Mouse (Mus musculus) spleen, postnatal 14 days (tissue): Measurements from ENCODE around the gene Sp6.

Source experiments
- DNase-seq, 2 experiments: peaks; one replicate each; pipeline ENCODE4 v3.0.0; 2021 to 2022; ENCODE audit warnings: low spot score in 2 of 2

The Sp6 gene

GRCm38 (mm10) chr11:97013121-97013670 lies at the start of gene Sp6:
Gene Sp6 (plus strand): TSS chr11:97013394.
- DNase-seq: no peak

DNA sequence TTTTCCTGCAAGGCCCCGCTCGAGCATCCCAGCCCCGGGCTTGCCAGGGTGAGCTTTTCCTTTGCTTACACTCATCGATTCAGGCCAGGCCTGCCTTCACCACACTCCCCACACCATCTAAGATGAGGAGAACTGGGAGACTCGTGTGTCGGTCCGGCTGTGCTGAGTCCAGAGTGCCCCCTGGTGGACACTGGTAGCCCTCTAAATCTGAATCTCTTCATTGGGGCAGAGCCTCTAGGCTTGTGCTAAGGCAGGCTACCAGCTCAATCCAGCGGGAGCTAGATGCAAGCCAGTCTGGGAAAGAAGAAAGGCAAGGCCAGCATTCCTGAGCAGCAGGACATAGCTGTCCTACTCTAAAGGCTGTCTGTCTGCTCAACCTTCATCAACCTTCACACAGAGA lies 49.6 kb upstream of the Sp6 start:
- peak; percentile 78 to 88 for DNase-seq

DNA sequence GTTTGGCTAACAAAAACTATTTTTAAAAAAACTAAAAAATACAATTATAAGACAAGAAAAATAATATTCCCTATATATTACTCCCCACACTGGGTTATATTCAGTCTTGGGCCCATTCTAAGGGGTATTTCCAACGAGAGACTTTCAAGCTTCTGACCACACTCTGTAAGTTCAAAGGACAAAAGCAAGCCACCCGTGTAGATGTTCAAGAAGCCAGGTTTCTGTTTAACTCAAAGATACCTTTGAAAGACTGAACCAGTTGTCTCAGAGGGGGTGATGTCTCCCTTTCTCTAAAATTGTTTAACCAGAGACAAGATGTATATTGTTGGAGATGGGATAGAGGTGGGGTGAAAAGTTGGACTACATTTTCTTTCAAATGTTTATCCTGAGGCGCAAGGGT lies 47.0 kb upstream of the Sp6 start:
- DNase-seq: no peak

- no peak for DNase-seq
Observed at GRCm38 (mm10) chr11:96966914-96967543, 46.2 kb upstream of the Sp6 start.

GRCm38 (mm10) chr11:96967544-96968269 lies 45.5 kb upstream of the Sp6 start:
- DNase-seq: no peak

DNA sequence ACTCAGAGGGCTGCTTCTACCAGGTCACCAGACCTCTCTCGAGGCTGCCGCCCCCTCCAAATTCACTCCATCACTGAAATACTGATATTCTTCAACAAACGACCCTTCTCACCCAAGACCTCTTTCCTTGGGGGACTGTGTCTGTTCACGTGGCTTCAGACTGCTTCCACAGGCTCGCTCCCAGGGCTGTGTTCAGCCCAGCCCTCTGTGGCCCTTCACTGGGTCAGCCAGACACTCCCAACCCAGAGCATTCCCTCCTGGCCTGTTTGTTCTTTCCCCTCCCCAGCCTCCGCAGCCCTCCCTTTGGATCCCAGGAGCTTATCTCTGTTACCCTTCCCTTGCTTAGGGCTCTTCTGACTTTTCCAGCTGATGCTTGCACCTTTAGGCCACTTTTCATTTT lies 44.7 kb upstream of the Sp6 start:
- DNase-seq: no peak

GRCm38 (mm10) chr11:96969280-96969722 lies 43.9 kb upstream of the Sp6 start:
- no peak for DNase-seq

GRCm38 (mm10) chr11:96969746-96970145 lies 43.4 kb upstream of the Sp6 start:
- DNase-seq: no peak

DNA sequence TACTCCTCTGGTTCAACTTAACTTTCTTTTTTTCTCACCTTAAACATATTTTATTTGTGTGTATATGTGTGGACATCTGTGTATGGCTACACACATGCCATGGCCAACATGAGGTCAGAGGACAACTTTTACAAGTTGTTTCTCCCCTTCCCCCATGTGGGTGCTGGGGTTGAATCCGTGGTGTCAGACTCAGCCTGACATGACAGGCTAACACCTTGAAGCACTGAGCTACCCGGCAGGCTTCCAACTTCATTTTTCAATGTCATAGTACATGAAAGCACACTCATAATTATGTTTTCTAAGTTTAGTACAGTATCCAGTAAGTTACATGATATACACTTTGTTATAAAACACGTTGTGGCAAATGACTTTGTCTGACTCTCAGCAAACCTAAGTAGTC lies 42.9 kb upstream of the Sp6 start:
- no peak for DNase-seq

DNA sequence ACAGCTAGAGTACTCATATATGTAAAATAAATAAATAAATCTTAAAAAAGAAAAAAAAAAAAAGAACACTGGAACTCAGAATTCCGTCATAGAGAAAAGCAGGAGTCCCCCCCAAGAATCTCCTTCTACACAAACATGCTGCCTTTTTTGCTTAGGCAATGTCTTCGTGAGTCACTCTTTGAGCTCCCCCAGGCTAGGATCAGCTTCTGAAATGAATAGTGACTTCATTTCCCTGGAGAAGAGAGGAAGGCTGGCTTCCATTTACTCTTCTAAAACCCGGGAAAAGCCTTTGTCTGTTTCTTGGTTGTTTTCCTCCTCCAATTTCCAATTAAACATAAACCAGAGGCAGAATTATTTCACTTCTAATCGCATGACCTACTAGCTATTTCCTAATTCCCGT lies 40.3 kb upstream of the Sp6 start:
- DNase-seq: no peak

DNA sequence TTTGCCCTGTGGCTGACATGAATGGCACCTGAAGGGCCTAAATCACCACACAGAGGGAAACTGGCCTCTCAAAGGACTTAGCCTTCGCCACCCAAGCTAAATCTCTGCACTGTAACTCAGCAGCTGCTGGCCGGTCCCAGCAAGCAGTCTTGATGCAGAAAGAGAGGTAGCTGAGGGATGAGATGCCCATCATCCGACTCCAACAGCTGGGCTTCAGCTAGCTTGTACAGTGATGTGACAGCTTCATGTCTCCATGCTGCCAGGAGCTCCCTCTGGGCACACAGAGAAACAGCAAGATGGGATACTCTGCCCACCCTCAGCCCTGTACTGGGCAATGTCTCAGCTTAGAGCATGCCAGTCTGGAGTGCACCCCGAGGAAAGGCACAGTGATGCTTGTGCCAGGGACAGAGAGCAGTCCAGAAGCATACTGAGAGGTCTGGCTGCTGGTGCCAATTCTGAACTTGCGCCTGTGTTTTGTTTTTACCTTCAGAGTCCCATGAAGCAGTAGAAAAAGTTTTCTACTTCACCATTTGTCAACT lies 39.7 kb upstream of the Sp6 start:
- DNase-seq: no peak

DNA sequence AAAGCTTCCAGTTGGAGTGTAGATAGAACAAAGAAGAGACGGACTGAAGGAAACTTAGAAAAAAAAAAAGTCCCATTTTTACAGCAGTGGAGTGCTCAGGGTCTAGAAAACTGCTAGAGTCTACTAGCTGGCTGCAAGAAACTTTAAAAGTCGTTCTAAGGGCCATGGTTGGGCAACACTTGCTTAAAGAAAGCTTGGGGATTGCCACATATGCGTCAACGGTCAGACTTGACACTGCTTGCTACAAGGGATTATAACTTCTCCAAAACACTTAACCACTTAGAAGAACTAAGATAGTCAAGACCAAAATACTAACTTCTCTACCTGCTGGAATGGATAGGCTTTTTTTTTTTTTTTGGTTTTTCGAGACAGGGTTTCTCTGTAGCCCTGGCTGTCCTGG lies 38.4 kb upstream of the Sp6 start:
- DNase-seq: no peak

DNA sequence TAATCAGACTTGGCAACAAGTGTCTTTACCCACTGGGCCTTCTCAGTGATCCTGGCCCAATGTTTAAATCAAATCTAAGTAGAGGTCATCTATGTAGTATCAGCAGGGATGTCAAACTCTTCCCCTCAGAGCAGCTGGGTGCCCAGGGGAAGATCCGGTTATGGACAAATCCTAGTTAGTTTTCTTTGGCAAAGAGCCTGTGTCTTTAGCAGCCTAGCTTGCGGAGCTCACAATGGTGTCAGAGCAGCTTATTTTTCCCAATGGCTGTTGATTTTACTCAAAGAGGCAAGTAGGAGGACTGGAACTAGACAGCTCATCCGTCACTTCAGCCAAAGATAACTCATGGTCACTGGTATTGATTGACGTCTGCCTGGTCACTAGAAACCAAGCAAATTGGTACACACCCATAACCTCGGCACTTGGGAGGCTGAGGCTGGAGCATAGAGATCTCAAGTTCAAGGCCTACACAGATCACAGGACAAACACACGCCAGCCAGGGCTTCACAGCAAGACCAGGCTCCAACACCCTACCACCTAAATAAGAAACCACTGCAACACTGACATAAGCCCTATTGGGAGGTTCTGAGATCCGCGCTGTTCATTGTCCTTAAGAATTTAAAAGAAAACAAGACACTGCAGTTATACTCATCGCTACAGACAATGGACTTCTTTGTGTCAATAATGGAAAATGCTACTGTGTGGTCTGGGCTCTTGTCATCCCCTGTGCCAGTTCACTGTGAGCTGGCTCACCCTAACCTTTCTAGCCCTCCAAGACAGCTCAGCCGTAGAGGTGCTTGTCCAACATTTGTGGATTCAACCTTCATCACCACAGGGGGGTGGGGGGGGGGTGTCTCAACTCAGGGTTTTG lies 37.4 kb upstream of the Sp6 start:
- DNase-seq: no peak

- no peak for DNase-seq
Observed at GRCm38 (mm10) chr11:96976379-96976687, 36.9 kb upstream of the Sp6 start.

- peak; percentile 76 to 82 for DNase-seq
Observed at GRCm38 (mm10) chr11:96976911-96977591, 36.1 kb upstream of the Sp6 start.

DNA sequence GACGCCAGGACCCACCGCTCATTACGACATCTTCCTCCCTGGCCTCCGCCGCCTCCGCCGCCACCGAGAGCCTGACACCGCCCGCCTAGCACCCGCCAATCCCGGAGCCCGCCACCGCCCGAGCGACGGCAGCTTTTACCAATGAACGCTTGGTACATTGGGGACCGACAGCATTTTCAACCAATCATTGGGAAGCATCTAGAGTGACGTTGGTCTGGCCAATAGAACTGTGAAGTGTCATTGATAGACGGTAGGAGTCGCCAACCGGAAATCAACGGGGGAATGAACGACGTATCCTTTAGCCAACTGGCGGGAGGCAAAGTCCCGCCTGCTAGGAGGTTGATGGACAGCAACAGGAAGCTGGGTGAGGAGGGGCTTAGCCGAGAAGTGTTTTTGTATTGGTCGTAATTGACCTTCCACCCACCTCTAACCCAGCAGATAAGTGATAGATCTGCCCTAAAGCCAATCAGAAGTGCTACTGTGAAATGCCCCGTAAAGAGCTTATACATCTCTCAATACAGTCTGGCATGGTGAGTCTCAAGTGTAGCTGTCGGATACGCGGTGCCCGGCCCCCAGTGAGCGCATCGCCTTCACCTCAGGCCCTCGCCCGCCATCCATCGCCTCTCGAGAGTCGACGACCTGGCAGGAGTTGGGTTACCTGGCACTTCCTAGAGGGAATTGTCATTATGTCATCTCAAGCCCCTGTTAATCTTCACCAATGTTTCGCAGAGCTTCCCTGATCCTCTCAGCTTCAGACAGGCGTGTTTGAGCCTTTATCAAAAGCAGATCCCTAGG lies 35.4 kb upstream of the Sp6 start:
- DNase-seq: peak; percentile 96 to 97

GRCm38 (mm10) chr11:96978401-96979246 lies 34.6 kb upstream of the Sp6 start:
- DNase-seq: no peak

DNA sequence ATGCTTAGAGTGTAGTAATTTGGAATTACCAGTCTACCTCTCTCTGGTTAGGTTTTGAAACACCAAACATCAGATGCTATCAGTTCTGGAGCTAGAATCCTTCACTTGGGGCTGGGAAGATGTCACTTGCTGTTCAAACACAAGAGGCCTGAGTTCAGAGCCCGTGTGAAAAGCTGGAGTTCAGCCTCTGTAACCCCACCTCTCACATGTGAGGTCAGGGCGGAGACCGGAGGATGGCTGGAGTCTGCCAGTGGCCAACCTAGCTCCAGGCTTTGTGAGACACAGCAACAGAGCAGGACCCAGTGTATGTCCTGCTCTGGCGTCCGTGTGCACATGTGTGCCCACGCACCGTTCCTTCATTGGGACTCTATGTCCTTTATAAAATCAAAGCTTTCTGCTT lies 33.9 kb upstream of the Sp6 start:
- no peak for DNase-seq

- DNase-seq: no peak
Observed at GRCm38 (mm10) chr11:96980021-96980420, 33.2 kb upstream of the Sp6 start.

DNA sequence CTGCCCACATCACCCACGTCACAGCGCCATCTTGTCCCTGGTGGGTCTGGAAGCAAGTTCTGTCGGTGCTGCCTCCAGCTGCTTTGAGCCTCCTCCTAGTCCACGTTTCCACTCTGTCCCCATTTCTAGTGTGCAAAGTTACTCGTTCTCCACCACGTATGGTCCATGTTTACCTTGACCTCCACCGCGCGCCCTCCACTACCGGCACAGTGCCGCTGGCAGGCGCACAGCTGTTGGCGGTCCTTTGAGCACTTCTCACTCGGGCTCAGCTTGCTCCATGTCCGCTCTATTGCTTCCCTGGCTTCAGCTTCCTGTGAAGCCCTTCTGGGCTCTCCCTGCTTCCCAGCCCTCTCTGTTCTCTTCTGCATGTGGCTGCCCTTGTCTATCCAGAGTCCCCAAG lies 31.7 kb upstream of the Sp6 start:
- DNase-seq: no peak
